Mouse (Mus musculus): Measurements from ENCODE around the gene Garnl3.

DNA sequence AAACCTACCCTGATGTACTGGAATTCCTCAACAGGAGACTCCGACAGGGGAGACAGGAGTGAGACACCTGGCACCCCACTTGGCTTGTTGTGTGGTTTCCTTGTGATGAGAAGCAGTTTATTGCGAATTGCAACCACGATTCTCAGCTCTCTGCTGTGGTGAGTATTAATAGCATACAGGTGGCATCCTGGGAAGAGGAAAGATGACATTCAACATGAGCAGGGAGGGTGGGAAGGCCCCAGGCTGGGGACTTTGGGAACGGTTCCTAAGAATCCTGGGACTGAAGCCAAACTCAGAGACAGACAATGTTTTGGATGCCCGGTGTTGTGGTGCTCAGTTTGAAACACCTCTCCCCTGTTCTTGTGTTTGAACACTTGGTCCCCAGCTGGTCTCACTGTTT lies 126.4 kb downstream of the Garnl3 start:
- TF ChIP-seq EP300 (IDR thresholded peaks at IDR 0.05; ENCODE audit: insufficient read depth, low read depth, low read length) (no peak), CTCF (IDR thresholded peaks at IDR 0.05) (no peak), POLR2A (IDR thresholded peaks at IDR 0.05; ENCODE audit: insufficient read depth, low read depth, low read length) (no peak)
